Mouse (Mus musculus) kidney, embryonic 14.5 days (tissue): ENCODE results near the gene Ptp4a2. TPM values are rescaled to one million over a fixed set of nuclear protein-coding genes. Genes with fewer than 3 reads are reported as not detected.
"Not testable (repeated sequence)": the region's sequence is repeated elsewhere in the genome, so short reads cannot be mapped to it uniquely, and the experiment has no call there.

Experiments used
- ATAC-seq: fragments of 200-750 bp; cut with Nextera tagmentation; 2 replicates; pipeline ENCODE4 v1.8.0; 2017; ENCODE audit warnings: moderate number of reproducible peaks, mild to moderate bottlenecking, moderate TSS enrichment, moderate library complexity; ENCODE audit not compliant: low FRiP score, low TSS enrichment
- H3K27ac ChIP-seq: fragments of 300-500 bp; sonication (generic); 2 replicates; pipeline ENCODE4 v1.5.1; 2014; ENCODE audit warnings: low read depth, mild to moderate bottlenecking, low read length, moderate library complexity, mixed read lengths
- H3K27me3 ChIP-seq: fragments of 300-500 bp; sonication (generic); 2 replicates; pipeline ENCODE4 v1.6.1; 2014; ENCODE audit warnings: mild to moderate bottlenecking, low read length; ENCODE audit not compliant: control insufficient read depth, insufficient read depth
- H3K36me3 ChIP-seq: fragments of 300-500 bp; sonication (generic); 2 replicates; pipeline ENCODE4 v1.6.1; 2014; ENCODE audit warnings: low read length, mixed read lengths; ENCODE audit not compliant: control insufficient read depth, insufficient read depth
- H3K4me1 ChIP-seq: fragments of 300-500 bp; sonication (generic); 2 replicates; pipeline ENCODE4 v1.6.1; 2014; ENCODE audit warnings: low read length, mixed read lengths; ENCODE audit not compliant: control insufficient read depth, insufficient read depth
- H3K4me2 ChIP-seq: fragments of 300-500 bp; sonication (generic); replicated peaks from 2 replicates; pipeline ENCODE4 v1.6.1; 2014; ENCODE audit warnings: low read depth, mild to moderate bottlenecking, low read length
- H3K4me3 ChIP-seq: fragments of 300-500 bp; sonication (generic); 2 replicates; pipeline ENCODE4 v1.5.1; 2014; ENCODE audit warnings: mild to moderate bottlenecking, low read length
- H3K9ac ChIP-seq: fragments of 300-500 bp; sonication (generic); 2 replicates; pipeline ENCODE4 v1.6.1; 2014; ENCODE audit warnings: low read depth, mild to moderate bottlenecking, low read length, moderate library complexity
- H3K9me3 ChIP-seq: fragments of 300-500 bp; sonication (generic); 2 replicates; pipeline ENCODE4 v1.6.1; 2016; ENCODE audit warnings: low read length; ENCODE audit not compliant: control insufficient read depth
- WGBS: fragments of 180-500 bp; shearing (Covaris S2); extraction: QIAGEN DNeasy Blood & Tissue Kit; methylation state at CpG from one replicate; pipeline ENCODE4 v1.1.7; 2014; 5-methylcytosine and 5-hydroxymethylcytosine counted together
- polyA plus RNA-seq: library from polyadenylated mRNA; unstranded; fragments of >200 nt; fragmentation: Nextera tagmentation; extraction: Ambion mirVana; gene quantifications from 2 replicates; pipeline ENCODE4 v1.2.1, GENCODE M21; 2014

Ptp4a2 gene
- polyA plus RNA-seq, 1 experiment from 2014 or later = 276 TPM

DNA sequence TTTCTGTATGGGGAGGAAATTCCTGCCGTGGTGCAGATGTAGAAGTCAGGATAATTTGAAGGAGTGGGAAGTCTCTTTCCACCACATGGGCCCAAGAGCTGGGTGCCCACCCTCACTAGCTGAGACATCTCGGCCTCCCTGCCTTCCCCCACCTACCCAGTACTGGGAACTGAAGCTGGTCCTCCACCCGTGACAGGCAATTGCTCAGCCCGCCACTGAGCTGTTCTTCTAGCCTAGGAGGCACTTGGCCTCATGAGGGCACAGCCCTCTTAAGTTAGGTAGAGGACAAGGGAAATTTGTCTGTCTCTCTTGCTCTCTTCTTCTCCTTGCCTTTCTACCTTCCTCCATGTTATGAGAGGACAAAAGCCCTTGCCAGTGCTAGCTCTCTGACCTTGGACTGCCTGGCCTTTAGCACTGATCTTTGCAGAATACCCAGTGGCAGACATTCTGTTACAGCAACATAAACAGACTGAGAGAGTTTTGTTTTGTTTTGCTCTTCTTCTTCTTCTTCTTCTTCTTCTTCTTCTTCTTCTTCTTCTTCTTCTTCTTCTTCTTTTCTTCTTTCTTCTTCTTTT, 68.3 kb downstream of the Ptp4a2 start:
- Histone ChIP-seq H3K4me1 (peaks cover 26% of the 10 kb centered on the region), H3K4me2 (no peak overlapping the region), H3K4me3 (no peak overlapping the region), H3K27ac (no peak overlapping the region), H3K36me3 (no peaks in the 10 kb centered on the region), H3K9me3 (no peaks in the 10 kb centered on the region), H3K9ac (no peak overlapping the region), H3K27me3 (no peaks in the 10 kb centered on the region)
- ATAC-seq = no peak
- WGBS = 66% methylated on average over 4 of the region's 4 CpGs

DNA sequence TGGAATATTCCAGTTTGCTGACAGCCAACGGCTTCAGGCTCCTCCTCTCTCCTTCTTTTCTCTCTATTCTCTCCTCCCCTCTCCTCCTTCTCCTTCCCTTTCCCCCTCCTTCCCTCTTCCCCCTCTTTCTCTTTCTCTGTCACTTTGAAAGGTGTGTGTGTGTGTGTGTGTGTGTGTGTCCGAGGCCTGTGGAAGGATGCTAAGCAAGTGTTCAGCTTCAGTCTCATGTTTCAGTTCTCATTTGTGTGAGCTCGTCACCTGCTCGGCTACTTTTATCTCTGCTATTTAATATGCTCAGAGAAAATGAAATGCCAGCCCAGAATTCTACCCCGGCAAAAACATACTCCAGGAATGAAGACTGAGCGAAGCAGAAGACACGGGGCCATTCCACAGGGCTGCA, 69.6 kb downstream of the Ptp4a2 start:
- Histone ChIP-seq H3K36me3 (no peaks in the 10 kb centered on the region), H3K9me3 (no peaks in the 10 kb centered on the region), H3K4me3 (no peak overlapping the region), H3K4me2 (no peak overlapping the region), H3K27ac (no peak overlapping the region), H3K27me3 (no peaks in the 10 kb centered on the region), H3K9ac (no peak overlapping the region), H3K4me1 (peaks cover 26% of the 10 kb centered on the region)
- no peak for ATAC-seq
- 63% methylated on average over 7 of the region's 7 CpGs for WGBS

DNA sequence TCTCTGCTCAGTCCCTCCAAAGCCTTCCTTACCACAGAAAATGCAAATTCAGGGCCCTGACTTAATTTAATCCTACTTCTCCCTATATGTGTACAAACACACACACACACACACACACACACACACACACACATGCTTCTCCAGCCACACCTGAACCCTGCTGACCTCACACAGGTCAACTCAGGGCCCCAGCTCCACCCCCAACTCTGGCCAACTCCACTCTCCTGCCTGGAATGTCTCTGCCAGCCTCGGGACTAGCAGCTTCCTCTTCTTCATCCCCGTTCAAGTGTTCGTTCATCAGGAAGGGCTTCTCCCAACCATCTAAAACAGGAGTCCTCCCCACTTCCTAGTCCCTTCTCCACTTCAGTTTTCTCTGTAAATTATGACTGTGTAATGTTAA, 70.6 kb downstream of the Ptp4a2 start:
- H3K4me2 ChIP-seq = no peak overlapping the region
- no peaks in the 10 kb centered on the region for H3K27me3 ChIP-seq
- peaks cover 24% of the 10 kb centered on the region for H3K4me1 ChIP-seq
- no peak overlapping the region for H3K9ac ChIP-seq
- WGBS = 24% methylated on average over 3 of the region's 3 CpGs
- no peak for ATAC-seq
- no peak overlapping the region for H3K4me3 ChIP-seq
- no peaks in the 10 kb centered on the region for H3K9me3 ChIP-seq
- no peaks in the 10 kb centered on the region for H3K36me3 ChIP-seq
- H3K27ac ChIP-seq = no peak overlapping the region

DNA sequence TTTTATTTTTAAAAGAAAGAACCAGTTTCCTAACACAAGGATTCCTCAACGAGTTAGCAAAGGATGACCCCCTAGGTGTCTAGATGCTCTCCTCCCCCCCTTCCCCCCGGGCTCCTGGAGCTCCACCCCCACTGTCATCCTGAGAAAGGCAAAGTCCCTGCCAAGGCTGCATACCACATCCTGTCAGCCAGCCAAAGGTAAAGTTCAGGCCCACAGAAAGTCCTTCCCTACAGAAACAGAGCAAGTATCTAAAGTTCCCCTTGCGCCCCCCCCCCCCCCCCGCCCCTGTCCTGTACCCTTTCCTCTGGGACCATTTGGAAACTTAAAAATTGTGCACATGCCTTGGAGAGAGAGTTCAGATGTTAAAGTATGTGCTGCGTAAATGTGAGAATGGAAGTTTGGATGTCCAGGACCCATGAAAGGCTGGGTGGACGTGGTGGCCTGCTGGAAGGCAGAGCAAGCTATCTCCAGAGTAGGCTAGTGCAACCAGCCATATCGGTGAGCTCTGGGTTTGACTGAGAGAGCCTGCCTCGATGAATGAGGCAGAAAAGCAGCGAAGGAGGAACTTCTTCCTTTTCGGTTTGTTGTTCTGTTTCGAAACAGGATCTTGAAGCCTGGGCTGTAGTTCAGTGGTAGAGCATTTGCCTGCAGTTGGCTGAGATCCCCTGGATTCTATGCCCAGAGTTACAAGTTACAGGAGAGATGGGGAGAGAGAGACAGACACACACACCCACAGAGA, 71.7 kb downstream of the Ptp4a2 start:
- Histone ChIP-seq H3K4me3 (no peak overlapping the region), H3K27ac (0 out of 2 replicates have a peak overlapping the region, but pooled peaks have one; percentile 34), H3K9me3 (no peaks in the 10 kb centered on the region), H3K9ac (no peak overlapping the region), H3K4me2 (peak overlapping the region; percentile 31), H3K36me3 (no peaks in the 10 kb centered on the region), H3K4me1 (peaks cover 15% of the 10 kb centered on the region; the same call in 1 of the 2 replicates), H3K27me3 (no peaks in the 10 kb centered on the region)
- 28% methylated on average over 11 of the region's 11 CpGs for WGBS
- ATAC-seq = 0 out of 2 replicates have a peak, but pooled peaks have one; percentile 45

DNA sequence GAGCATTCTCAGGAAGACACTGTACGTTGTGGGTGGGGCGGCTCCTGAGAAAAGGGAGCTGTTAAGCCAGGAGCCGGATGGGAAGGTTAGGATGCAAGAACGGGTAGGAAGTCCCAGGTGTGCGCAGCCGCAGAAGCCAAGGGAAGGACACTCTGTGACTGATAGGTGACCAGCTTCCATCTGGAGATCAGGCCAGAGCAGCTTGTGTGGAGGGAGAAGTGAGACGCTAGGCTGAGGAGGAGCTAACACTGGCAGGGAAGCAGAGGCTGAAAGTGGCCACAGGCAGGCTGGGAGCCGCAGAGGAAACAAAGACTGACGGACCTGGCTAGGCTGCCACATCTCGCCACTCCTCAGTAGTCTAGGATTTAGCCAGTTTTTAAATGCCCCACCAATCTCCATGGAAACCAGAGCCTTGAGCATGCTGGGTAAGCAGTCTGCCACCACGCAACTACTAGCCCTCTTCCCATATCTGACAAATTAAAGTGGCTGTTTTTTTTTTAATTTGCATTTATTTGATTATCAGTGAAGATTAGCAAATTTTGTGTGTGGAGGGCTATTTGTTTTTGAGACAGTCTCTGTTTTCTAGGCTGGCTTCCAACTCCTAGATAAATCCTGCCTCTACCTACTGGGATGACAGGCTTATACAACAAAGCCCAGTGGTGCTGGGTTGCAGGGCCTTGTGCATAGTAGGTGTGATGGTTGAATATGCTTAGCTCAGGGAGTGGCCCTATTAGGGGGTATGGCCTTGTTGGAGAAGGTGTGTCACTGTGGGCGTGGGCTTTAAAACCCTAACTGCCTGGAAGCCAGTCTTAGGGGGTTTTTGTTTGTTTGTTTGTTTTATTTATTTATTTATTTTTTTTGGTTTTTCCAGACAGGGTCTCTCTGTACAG, 73.3 kb downstream of the Ptp4a2 start:
- no peak overlapping the region for H3K9ac ChIP-seq
- no peaks in the 10 kb centered on the region for H3K9me3 ChIP-seq
- H3K27ac ChIP-seq = no peak overlapping the region
- 79% methylated on average over 12 of the region's 12 CpGs for WGBS
- no peaks in the 10 kb centered on the region for H3K36me3 ChIP-seq
- H3K27me3 ChIP-seq = no peaks in the 10 kb centered on the region
- H3K4me3 ChIP-seq = no peak overlapping the region
- peaks cover 11% of the 10 kb centered on the region; the same call in 1 of the 2 replicates for H3K4me1 ChIP-seq
- no peak overlapping the region for H3K4me2 ChIP-seq
- ATAC-seq = no peak

DNA sequence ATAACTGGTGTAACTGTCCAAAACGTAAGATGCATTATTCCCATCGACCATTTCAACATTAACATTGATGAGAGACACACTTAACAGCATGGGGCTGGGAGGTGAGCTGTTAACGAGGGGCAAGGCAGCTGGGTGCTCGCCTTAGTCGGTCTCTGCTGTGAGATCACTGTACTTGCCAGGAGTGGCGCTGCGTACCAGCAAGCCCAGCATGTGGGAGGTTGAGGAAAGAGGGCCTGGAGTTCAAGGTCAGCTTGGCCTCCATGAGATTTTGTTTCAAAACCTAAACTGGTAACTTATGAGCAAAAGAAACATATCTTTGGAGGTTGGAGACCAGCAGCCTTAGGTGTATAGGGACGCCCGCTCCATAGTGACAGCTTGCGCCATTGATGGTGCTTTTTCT, 78.6 kb downstream of the Ptp4a2 start:
- no peak for ATAC-seq
- H3K36me3 ChIP-seq = no peaks in the 10 kb centered on the region
- no peak overlapping the region for H3K9ac ChIP-seq
- H3K4me1 ChIP-seq = no peaks in the 10 kb centered on the region
- H3K9me3 ChIP-seq = no peaks in the 10 kb centered on the region
- H3K4me3 ChIP-seq = no peak overlapping the region
- no peak overlapping the region for H3K27ac ChIP-seq
- no peaks in the 10 kb centered on the region for H3K27me3 ChIP-seq
- no peak overlapping the region for H3K4me2 ChIP-seq
- WGBS = 82% methylated on average over 10 of the region's 10 CpGs

DNA sequence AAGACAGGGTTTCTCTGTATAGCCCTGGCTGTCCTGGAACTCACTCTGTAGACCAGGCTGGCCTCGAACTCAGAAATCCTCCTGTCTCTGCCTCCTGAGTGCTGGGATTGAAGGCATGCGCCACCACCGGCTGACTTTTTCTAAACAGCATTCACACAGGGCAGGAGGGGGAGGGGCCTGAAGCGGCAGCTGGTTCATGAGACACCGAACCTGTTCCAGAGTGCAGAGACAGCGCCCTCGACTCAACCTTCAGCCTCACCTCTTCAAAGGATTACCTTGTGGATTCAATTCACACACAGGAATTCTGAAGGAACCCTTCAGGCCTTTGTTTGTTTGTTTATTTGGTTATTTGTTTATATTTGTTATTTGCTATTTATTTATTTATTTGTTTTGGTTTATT, 79.1 kb downstream of the Ptp4a2 start:
- no peak overlapping the region for H3K9ac ChIP-seq
- 92% methylated on average over 7 of the region's 7 CpGs for WGBS
- no peaks in the 10 kb centered on the region for H3K9me3 ChIP-seq
- H3K36me3 ChIP-seq = no peaks in the 10 kb centered on the region
- H3K4me1 ChIP-seq = no peaks in the 10 kb centered on the region
- H3K27me3 ChIP-seq = no peaks in the 10 kb centered on the region
- no peak overlapping the region for H3K27ac ChIP-seq
- ATAC-seq = no peak
- no peak overlapping the region for H3K4me3 ChIP-seq
- H3K4me2 ChIP-seq = no peak overlapping the region

DNA sequence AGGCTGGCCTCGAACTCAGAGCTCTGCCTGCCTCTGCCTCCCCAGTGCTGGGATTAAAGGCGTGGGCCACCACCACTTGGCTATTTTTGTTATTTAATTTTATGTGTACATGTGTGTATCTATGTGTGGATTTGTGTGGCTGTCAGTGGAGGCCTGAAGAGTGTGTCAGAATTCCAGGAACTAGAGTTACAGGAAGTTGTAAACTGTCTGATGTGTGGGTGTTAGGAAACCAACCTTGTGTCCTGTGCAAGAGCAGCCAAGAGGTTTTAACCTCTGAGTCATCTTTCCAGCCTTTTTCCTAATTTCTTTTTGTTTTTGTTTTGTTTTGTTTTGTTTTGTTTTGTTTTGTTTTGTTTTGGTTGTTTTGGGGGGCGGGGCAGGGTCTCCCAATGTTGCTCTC, 83.8 kb downstream of the Ptp4a2 start:
- 93% methylated on average over 3 of the region's 3 CpGs for WGBS
- Histone ChIP-seq H3K27me3 (no peaks in the 10 kb centered on the region), H3K4me3 (no peak overlapping the region), H3K9ac (no peak overlapping the region), H3K36me3 (no peaks in the 10 kb centered on the region), H3K4me1 (no peaks in the 10 kb centered on the region), H3K27ac (no peak overlapping the region), H3K4me2 (no peak overlapping the region), H3K9me3 (no peaks in the 10 kb centered on the region)
- no peak for ATAC-seq

DNA sequence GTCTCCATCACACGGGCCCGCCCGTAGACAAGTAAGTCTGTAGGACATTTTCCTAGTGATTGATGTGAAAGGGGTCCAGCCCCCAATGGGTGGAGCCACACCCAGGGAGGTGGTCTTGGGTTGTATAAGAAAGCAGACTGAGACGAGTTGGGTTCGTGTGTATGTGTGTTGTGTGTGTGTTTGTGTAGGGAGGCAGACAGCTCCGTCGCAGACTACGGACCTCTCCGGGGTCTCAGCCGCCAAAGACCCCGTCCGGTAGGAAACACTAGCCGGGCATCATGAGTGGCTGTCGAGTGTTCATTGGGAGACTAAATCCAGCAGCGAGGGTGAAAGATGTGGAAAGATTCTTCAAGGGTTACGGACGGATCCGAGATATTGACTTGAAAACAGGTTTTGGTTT, 87.8 kb downstream of the Ptp4a2 start:
- H3K9ac ChIP-seq, ATAC-seq: not testable (repeated sequence)
- 97% methylated on average over 18 of the region's 18 CpGs for WGBS

More for the DNA sequence above, 87.8 kb downstream of the Ptp4a2 start:
- H3K27me3 ChIP-seq, H3K9me3 ChIP-seq, H3K4me3 ChIP-seq, H3K4me2 ChIP-seq, H3K27ac ChIP-seq, H3K36me3 ChIP-seq, H3K4me1 ChIP-seq: not testable (repeated sequence)
